Mouse (Mus musculus) CH12.LX (cell line): ENCODE results near the gene Frmd8. TPM values are rescaled to one million over a fixed set of nuclear protein-coding genes. Genes with fewer than 3 reads are reported as not detected.

Source experiments
- DNase-seq: peaks from one replicate; pipeline ENCODE4 v3.0.0-alpha.2; 2013; ENCODE audit errors: extremely low read depth
- H3K27ac ChIP-seq: 2 replicates; pipeline ENCODE4 v1.5.1; 2012; ENCODE audit warnings: low read depth, mild to moderate bottlenecking, control low read depth, moderate library complexity; ENCODE audit not compliant: insufficient read depth
- H3K27me3 ChIP-seq: replicated peaks from 2 replicates; pipeline ENCODE3; 2012; ENCODE audit warnings: inconsistent platforms
- H3K36me3 ChIP-seq, 2 experiments: replicated peaks in 1 of 2; 2 replicates each; pipeline versions ENCODE3 to v1.6.1; 2012; ENCODE audit warnings: inconsistent platforms in 1 of 2, low read length in 1 of 2, mild to moderate bottlenecking in 1 of 2, mixed read lengths in 1 of 2, moderate library complexity in 1 of 2; ENCODE audit not compliant: control insufficient read depth in 1 of 2, insufficient read depth in 1 of 2
- H3K4me1 ChIP-seq, 2 experiments: 2 replicates each; pipeline ENCODE4 v1.6.1; 2012; ENCODE audit warnings: inconsistent platforms in 1 of 2, moderate library complexity in 1 of 2; ENCODE audit not compliant: insufficient read depth in 2 of 2, control insufficient read depth in 1 of 2
- H3K4me2 ChIP-seq: 2 replicates; pipeline ENCODE4 v1.6.1; 2012; ENCODE audit warnings: low read depth, mild to moderate bottlenecking, control low read depth; ENCODE audit not compliant: poor library complexity, insufficient read depth, severe bottlenecking
- H3K4me3 ChIP-seq, 3 experiments: fragments of 150-350 bp in 1 of 3; sonication (generic) in 1 of 3; replicated peaks in 1 of 3; 2 replicates each; pipeline versions ENCODE3 to v1.5.1; 2011 to 2012; ENCODE audit warnings: low read depth in 2 of 3, low read length in 2 of 3, mild to moderate bottlenecking in 2 of 3, moderate library complexity in 2 of 3, control low read depth in 1 of 3, improper control_type of control experiment in 1 of 3, inconsistent platforms in 1 of 3, mixed read lengths in 1 of 3; ENCODE audit not compliant: poor library complexity in 1 of 3
- H3K79me2 ChIP-seq: replicated peaks from 2 replicates; pipeline ENCODE4 v1.6.1; 2012; ENCODE audit warnings: mild to moderate bottlenecking, moderate library complexity; ENCODE audit not compliant: control insufficient read depth, poor library complexity, insufficient read depth, severe bottlenecking; ENCODE audit errors: extremely low read depth
- H3K9ac ChIP-seq: 2 replicates; pipeline ENCODE4 v1.6.1; 2012; ENCODE audit warnings: low read depth, mild to moderate bottlenecking, control low read depth, moderate library complexity; ENCODE audit not compliant: insufficient read depth
- H3K9me3 ChIP-seq: replicated peaks from 2 replicates; pipeline ENCODE3; 2012; ENCODE audit warnings: low read length, inconsistent platforms, mixed read lengths
- BHLHE40 ChIP-seq: IDR thresholded peaks from 2 replicates; pipeline ENCODE4 v1.6.1; 2011; ENCODE audit warnings: mild to moderate bottlenecking, low read depth, low read length, improper control_type of control experiment
- POLR2A ChIP-seq: IDR thresholded peaks from 2 replicates; pipeline ENCODE4 v1.6.1; 2011; ENCODE audit warnings: low read depth, mild to moderate bottlenecking, improper control_type of control experiment, low read length
- dilution Hi-C: fragments of 300-500 bp; cut with MboI; formaldehyde crosslinking; loops from 2 replicates; pipeline ENCODE4 v1.14.3; 2020; ENCODE audit warnings: low sequenced_read_pairs; ENCODE audit not compliant: extremely low pct_unique_long_range_greater_than_20kb, extremely low pct_ligation_motif_present
- in situ Hi-C: fragments of 300-500 bp; cut with MboI; formaldehyde crosslinking; loops from 3 replicates; pipeline ENCODE4 v1.14.3; 2019; ENCODE audit warnings: low sequenced_read_pairs, low pct_ligation_motif_present, low pct_unique_long_range_greater_than_20kb, mixed read lengths
- polyA plus RNA-seq: library from polyadenylated mRNA; unstranded; fragments of >175 nt; gene quantifications from 2 replicates; pipeline ENCODE4 v1.2.1, GENCODE M21; 2012; ENCODE audit warnings: low read depth; ENCODE audit not compliant: insufficient read length
- total RNA-seq, 2 experiments: library from RNA; depleted of rRNA; stranded (reverse); fragments of 300-350 nt in 1 of 2; fragments of >200 nt in 1 of 2; gene quantifications; 2 replicates each; pipeline ENCODE4 v1.2.3; 2012 to 2014

Frmd8 gene
- total and polyA plus RNA-seq, 3 experiments: 13.5 to 30.7 (median 25.2) TPM

DNA sequence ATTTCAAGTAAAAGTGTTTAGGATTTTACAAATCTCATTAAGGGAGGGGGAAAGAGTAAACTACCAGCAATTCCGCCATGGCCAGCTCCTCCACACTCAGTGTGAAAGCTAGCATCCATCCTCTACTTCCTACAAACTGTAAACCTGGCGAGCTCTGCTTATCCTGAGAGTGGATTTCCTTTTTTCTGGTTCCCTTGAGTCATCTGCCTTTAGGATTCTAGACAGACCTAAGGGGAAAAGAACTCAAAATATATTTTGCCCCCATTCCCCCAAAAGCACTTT, 74.8 kb downstream of the Frmd8 start:
- Histone ChIP-seq H3K27ac (no peak overlapping the region), H3K9me3 (no peaks in the 10 kb centered on the region), H3K27me3 (no peaks in the 10 kb centered on the region), H3K4me2 (peak overlapping the region; percentile 30), H3K79me2 (peaks cover 61% of the 10 kb centered on the region), H3K4me1 (peaks cover 4 to 21% of the 10 kb centered on the region in 2 experiments; a peak in 3 of 4 replicates), H3K9ac (peak overlapping the region; percentile 99), H3K4me3 (peak overlapping the region; percentile 60 to 98 (median 79)), H3K36me3 (peaks cover 40 to 59% of the 10 kb centered on the region in 2 experiments)
- in situ Hi-C loops: no loop called here
- no peak for DNase-seq
- TF ChIP-seq BHLHE40 (no peak), POLR2A (peak; percentile 5)
- dilution Hi-C loops: no loop called here

Other genes with a start within 250 kb of the Frmd8 start
Only the 20 nearest of the 29 such genes appear.
- 16.0 and 17.6 TPM in 2 replicates for gene Map3k11, start 186.5 kb downstream of the Frmd8 start, total RNA-seq (2012; rRNA removed)
- gene Map3k11, start 186.5 kb downstream of the Frmd8 start, total RNA-seq (2014; rRNA removed): 4.8 and 6.0 TPM in 2 replicates
- gene Map3k11, start 186.5 kb downstream of the Frmd8 start, polyA plus RNA-seq: 13.5 and 14.2 TPM in 2 replicates
- gene Pcnx3, start 186.4 kb downstream of the Frmd8 start, total RNA-seq (2012; rRNA removed): 27.2 and 28.6 TPM in 2 replicates
- gene Pcnx3, start 186.4 kb downstream of the Frmd8 start, total RNA-seq (2014; rRNA removed): 5.1 and 7.1 TPM in 2 replicates
- gene Pcnx3, start 186.4 kb downstream of the Frmd8 start, polyA plus RNA-seq: 28.3 and 34.5 TPM in 2 replicates
- not detected in 2 replicates for gene Kcnk7, start 170.9 kb downstream of the Frmd8 start, total RNA-seq (2012; rRNA removed)
- not detected in 2 replicates for gene Kcnk7, start 170.9 kb downstream of the Frmd8 start, total RNA-seq (2014; rRNA removed)
- gene Kcnk7, start 170.9 kb downstream of the Frmd8 start, polyA plus RNA-seq: 0.26 and 0.30 TPM in 2 replicates
- gene Ehbp1l1, start 149.0 kb downstream of the Frmd8 start, total RNA-seq (2012; rRNA removed): 52.1 and 57.0 TPM in 2 replicates
- gene Ehbp1l1, start 149.0 kb downstream of the Frmd8 start, total RNA-seq (2014; rRNA removed): 26.9 and 30.4 TPM in 2 replicates
- 62.6 and 71.9 TPM in 2 replicates for gene Ehbp1l1, start 149.0 kb downstream of the Frmd8 start, polyA plus RNA-seq
- 13.4 and 14.5 TPM in 2 replicates for gene Fam89b, start 145.6 kb downstream of the Frmd8 start, total RNA-seq (2012; rRNA removed)
- 7.5 and 9.2 TPM in 2 replicates for gene Fam89b, start 145.6 kb downstream of the Frmd8 start, total RNA-seq (2014; rRNA removed)
- 4.7 and 7.5 TPM in 2 replicates for gene Fam89b, start 145.6 kb downstream of the Frmd8 start, polyA plus RNA-seq
- 0.17 and 0.51 TPM in 2 replicates for gene Ltbp3, start 134.4 kb downstream of the Frmd8 start, total RNA-seq (2012; rRNA removed)
- gene Ltbp3, start 134.4 kb downstream of the Frmd8 start, total RNA-seq (2014; rRNA removed): not detected in 2 replicates
- not detected in 2 replicates for gene Ltbp3, start 134.4 kb downstream of the Frmd8 start, polyA plus RNA-seq
- gene Scyl1, start 103.9 kb downstream of the Frmd8 start, total RNA-seq (2012; rRNA removed): 49.8 and 55.0 TPM in 2 replicates
- 35.1 and 37.6 TPM in 2 replicates for gene Scyl1, start 103.9 kb downstream of the Frmd8 start, total RNA-seq (2014; rRNA removed)
- gene Scyl1, start 103.9 kb downstream of the Frmd8 start, polyA plus RNA-seq: 49.1 and 56.1 TPM in 2 replicates
- 20.6 and 23.1 TPM in 2 replicates for gene Slc25a45, start 2.5 kb upstream of the Frmd8 start, total RNA-seq (2012; rRNA removed)
- gene Slc25a45, start 2.5 kb upstream of the Frmd8 start, total RNA-seq (2014; rRNA removed): 27.6 and 33.0 TPM in 2 replicates
- 20.8 and 22.7 TPM in 2 replicates for gene Slc25a45, start 2.5 kb upstream of the Frmd8 start, polyA plus RNA-seq
- 1.6 and 2.1 TPM in 2 replicates for gene Tigd3, start 18.9 kb upstream of the Frmd8 start, total RNA-seq (2012; rRNA removed)
- 0.62 and 0.67 TPM in 2 replicates for gene Tigd3, start 18.9 kb upstream of the Frmd8 start, total RNA-seq (2014; rRNA removed)
- 1.2 and 1.4 TPM in 2 replicates for gene Tigd3, start 18.9 kb upstream of the Frmd8 start, polyA plus RNA-seq
- 34.4 and 36.7 TPM in 2 replicates for gene Dpf2, start 37.7 kb upstream of the Frmd8 start, total RNA-seq (2012; rRNA removed)
- gene Dpf2, start 37.7 kb upstream of the Frmd8 start, total RNA-seq (2014; rRNA removed): 21.9 and 25.0 TPM in 2 replicates
- 106 and 115 TPM in 2 replicates for gene Dpf2, start 37.7 kb upstream of the Frmd8 start, polyA plus RNA-seq
- gene Cdc42ep2, start 49.5 kb upstream of the Frmd8 start, total RNA-seq (2012; rRNA removed): 0.25 TPM in 2 replicates
- gene Cdc42ep2, start 49.5 kb upstream of the Frmd8 start, total RNA-seq (2014; rRNA removed): 0.08 and 0.13 TPM in 2 replicates
- 0.16 and 0.20 TPM in 2 replicates for gene Cdc42ep2, start 49.5 kb upstream of the Frmd8 start, polyA plus RNA-seq
- gene Pola2, start 88.9 kb upstream of the Frmd8 start, total RNA-seq (2012; rRNA removed): 60.3 and 80.5 TPM in 2 replicates
- gene Pola2, start 88.9 kb upstream of the Frmd8 start, total RNA-seq (2014; rRNA removed): 66.1 and 71.7 TPM in 2 replicates
- 91.4 and 91.7 TPM in 2 replicates for gene Pola2, start 88.9 kb upstream of the Frmd8 start, polyA plus RNA-seq
- not detected in 2 replicates for gene Slc22a20, start 110.9 kb upstream of the Frmd8 start, total RNA-seq (2012; rRNA removed)
- not detected in 2 replicates for gene Slc22a20, start 110.9 kb upstream of the Frmd8 start, total RNA-seq (2014; rRNA removed)
- gene Slc22a20, start 110.9 kb upstream of the Frmd8 start, polyA plus RNA-seq: not detected in 2 replicates
- 34.6 and 40.2 TPM in 2 replicates for gene Capn1, start 140.6 kb upstream of the Frmd8 start, total RNA-seq (2012; rRNA removed)
- gene Capn1, start 140.6 kb upstream of the Frmd8 start, total RNA-seq (2014; rRNA removed): 19.3 and 20.0 TPM in 2 replicates
- gene Capn1, start 140.6 kb upstream of the Frmd8 start, polyA plus RNA-seq: 42.9 and 43.7 TPM in 2 replicates
- 26.8 and 32.0 TPM in 2 replicates for gene Syvn1, start 171.3 kb upstream of the Frmd8 start, total RNA-seq (2012; rRNA removed)
- gene Syvn1, start 171.3 kb upstream of the Frmd8 start, total RNA-seq (2014; rRNA removed): 13.5 and 16.5 TPM in 2 replicates
- 82.5 and 106 TPM in 2 replicates for gene Syvn1, start 171.3 kb upstream of the Frmd8 start, polyA plus RNA-seq
- gene Mrpl49, start 182.5 kb upstream of the Frmd8 start, total RNA-seq (2012; rRNA removed): 37.4 and 49.8 TPM in 2 replicates
- 59.0 and 60.9 TPM in 2 replicates for gene Mrpl49, start 182.5 kb upstream of the Frmd8 start, total RNA-seq (2014; rRNA removed)
- 55.6 and 66.6 TPM in 2 replicates for gene Mrpl49, start 182.5 kb upstream of the Frmd8 start, polyA plus RNA-seq
- 2,266 and 2,403 TPM in 2 replicates for gene Fau, start 182.6 kb upstream of the Frmd8 start, total RNA-seq (2012; rRNA removed)
- gene Fau, start 182.6 kb upstream of the Frmd8 start, total RNA-seq (2014; rRNA removed): 1,142 and 1,239 TPM in 2 replicates
- gene Fau, start 182.6 kb upstream of the Frmd8 start, polyA plus RNA-seq: 2,522 and 2,776 TPM in 2 replicates
- 29.2 and 32.7 TPM in 2 replicates for gene Znhit2, start 185.9 kb upstream of the Frmd8 start, total RNA-seq (2012; rRNA removed)
- gene Znhit2, start 185.9 kb upstream of the Frmd8 start, total RNA-seq (2014; rRNA removed): 20.9 and 22.6 TPM in 2 replicates
- gene Znhit2, start 185.9 kb upstream of the Frmd8 start, polyA plus RNA-seq: 20.1 and 20.5 TPM in 2 replicates
- gene Tm7sf2, start 193.1 kb upstream of the Frmd8 start, total RNA-seq (2012; rRNA removed): 8.7 and 10.8 TPM in 2 replicates
- 8.8 and 11.7 TPM in 2 replicates for gene Tm7sf2, start 193.1 kb upstream of the Frmd8 start, total RNA-seq (2014; rRNA removed)
- gene Tm7sf2, start 193.1 kb upstream of the Frmd8 start, polyA plus RNA-seq: 7.9 and 15.1 TPM in 2 replicates
- gene Vps51, start 202.0 kb upstream of the Frmd8 start, total RNA-seq (2012; rRNA removed): 44.7 and 48.2 TPM in 2 replicates
- 37.0 and 37.7 TPM in 2 replicates for gene Vps51, start 202.0 kb upstream of the Frmd8 start, total RNA-seq (2014; rRNA removed)
- gene Vps51, start 202.0 kb upstream of the Frmd8 start, polyA plus RNA-seq: 44.1 and 51.2 TPM in 2 replicates